Mouse (Mus musculus) heart, adult 8-10 months (tissue): ENCODE measurements at regions not wholly inside any gene's neighbourhood (a gene's known extent, or its start where the extent isn't known, plus 50 kb on each side); places are given as distances from the start of the nearest gene placed in this dataset.

Source experiments
- DNase-seq: peaks from one replicate; pipeline ENCODE4 v3.0.0; 2022; ENCODE audit warnings: low spot score

GRCm38 (mm10) chr19:54244176-54244575 lies 200.2 kb downstream of the Adra2a start:
- no peak for DNase-seq

DNA sequence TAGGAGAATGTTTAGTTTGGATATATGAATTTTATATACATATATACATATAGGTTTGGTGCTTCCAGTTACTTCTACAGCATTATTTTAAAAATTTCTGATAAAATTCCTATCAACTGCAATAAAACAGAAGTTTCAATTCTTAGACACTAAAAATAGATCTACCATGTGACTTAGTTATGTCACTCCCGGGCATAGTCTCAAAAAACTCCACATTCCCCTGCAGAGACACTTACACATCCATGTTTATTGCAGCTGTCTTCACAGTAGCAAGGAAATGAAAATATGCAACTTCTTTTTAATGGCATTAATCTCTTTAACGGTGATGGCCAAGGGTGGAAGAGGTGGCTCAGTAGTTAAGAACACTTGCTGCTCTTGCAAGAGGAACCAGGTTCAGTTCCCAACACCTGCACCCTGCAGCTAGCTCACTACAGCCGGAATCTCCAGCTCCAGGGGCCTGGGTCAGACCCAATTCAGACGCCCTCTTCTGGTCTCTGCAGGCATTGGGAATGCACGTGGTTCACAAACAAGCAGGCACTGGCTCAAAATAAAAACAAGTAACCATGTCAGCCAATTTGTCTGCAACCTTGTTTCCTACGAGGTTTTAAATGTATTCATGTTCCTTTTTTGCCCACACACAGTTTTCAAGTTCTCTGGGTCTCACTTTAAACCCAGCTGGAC lies 204.4 kb downstream of the Adra2a start:
- DNase-seq: no peak

GRCm38 (mm10) chr19:54252145-54252664 lies 208.3 kb downstream of the Adra2a start:
- no peak for DNase-seq

- DNase-seq: no peak
Observed at GRCm38 (mm10) chr19:54257889-54258288, 213.9 kb downstream of the Adra2a start.

- no peak for DNase-seq
Observed at GRCm38 (mm10) chr19:54259175-54259574, 215.2 kb downstream of the Adra2a start.

DNA sequence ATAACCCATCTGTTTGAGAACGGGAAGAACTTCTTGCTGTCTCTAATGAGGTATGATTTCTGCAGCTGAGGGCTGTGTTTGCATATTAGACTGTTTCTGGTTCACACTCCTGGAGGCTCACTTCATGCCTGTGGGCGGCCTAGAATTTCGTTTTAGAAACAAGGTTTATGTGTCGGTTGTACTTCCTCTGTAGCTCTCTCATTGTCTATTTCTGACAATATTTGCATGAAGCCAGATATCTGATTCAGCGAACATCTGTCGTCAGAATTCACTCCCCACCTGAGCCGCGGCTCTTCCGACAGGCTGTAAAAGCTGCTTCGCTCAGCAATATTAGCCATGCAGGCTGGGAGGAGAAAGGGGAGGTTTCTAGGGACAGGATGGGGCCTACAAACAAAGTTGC lies 233.4 kb downstream of the Adra2a start:
- no peak for DNase-seq

- no peak for DNase-seq
Observed at GRCm38 (mm10) chr19:54285481-54285880, 241.5 kb downstream of the Adra2a start.

DNA sequence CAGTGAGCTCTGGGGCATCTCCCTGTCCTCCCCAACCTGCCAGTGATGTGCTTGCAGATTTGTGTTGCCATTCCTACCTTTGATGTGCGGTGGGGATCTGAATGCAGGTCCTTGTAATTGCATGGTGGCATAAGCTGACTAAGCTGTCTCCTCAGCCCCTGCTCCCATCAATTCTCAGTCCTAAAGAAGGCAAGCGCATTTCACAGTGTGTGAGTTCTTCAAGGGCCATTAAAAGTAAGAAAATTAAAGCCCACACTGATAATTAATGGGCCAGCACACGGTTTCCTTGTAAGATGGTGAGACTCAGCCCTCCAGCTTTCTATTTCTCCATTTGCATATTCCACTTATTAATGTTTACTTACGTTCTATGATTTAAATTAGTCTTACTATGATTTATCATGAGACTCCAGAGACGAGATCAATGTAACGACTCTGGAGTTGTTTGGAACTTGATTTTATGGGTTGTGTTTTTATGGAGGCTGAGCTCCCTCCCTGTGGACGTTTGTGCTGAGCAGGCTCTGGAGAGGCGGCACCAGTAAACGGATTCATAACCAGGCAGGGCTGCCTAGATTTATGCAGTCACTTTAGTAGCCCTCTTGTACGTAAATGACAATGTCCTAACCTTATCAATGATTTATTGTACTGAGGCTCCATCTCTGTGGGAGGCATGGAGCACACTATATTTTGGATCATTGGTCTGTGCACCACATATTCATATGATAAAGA lies 253.9 kb downstream of the Adra2a start:
- DNase-seq: no peak

DNA sequence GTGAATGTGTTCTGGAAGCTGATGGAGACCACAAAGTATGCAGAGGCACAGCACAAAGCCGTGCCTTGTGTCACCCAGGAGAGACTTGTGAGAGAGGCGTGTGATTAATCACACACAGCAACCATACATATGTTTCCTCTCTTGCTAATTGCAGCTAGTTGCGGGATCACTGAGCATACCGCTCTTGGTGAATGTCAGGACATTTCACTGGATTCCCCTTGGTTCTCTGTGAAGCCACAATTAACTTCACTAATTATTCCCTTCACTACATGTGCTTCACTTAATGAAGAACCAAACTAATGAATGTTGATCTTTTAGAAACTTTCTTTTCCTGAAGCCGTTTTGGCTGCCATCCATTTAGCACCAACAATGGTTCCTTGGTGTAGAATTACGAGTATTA lies 267.3 kb downstream of the Adra2a start:
- DNase-seq: no peak

GRCm38 (mm10) chr19:54311723-54312122 lies 267.8 kb downstream of the Adra2a start:
- no peak for DNase-seq

DNA sequence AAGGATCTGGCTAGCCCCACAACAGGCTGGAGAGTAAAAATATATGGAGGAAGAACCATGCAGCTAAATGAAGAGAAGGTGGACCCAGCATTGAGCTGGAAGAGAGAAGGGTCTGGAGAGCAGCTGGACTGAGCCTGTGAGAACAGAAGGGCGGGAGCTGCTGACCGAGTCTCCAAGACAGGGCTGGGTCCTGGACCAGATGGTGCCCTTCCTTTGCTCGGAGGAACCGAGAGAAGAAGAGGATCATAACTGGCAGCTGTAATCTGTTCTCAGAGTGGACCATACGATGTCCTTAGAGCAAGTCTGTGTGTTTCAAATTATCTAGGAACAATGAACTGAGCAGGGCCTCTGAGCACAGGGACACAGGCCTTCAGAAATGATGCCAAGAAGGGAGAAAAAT lies 279.3 kb downstream of the Adra2a start:
- DNase-seq: no peak

DNA sequence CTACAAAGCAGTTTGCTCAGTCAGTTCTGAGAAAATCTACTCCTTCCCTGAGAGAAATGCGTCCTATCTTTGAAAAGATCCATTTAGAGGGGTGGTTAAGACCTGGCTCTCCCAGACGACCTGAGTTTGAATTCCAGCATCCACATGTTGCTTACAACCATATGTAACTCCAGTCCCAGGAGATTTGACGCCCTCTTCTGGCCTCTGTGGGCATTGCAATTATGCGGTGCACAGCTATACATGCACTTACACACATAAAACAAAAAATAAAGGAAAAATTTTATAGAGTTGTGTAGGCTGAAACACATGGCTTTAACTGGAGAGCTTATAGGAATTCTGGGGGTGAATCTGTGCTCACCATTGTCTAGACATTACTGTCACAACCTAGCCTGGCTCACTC lies 281.0 kb downstream of the Adra2a start:
- DNase-seq: no peak

GRCm38 (mm10) chr19:54332140-54332539 lies 288.2 kb downstream of the Adra2a start:
- no peak for DNase-seq

DNA sequence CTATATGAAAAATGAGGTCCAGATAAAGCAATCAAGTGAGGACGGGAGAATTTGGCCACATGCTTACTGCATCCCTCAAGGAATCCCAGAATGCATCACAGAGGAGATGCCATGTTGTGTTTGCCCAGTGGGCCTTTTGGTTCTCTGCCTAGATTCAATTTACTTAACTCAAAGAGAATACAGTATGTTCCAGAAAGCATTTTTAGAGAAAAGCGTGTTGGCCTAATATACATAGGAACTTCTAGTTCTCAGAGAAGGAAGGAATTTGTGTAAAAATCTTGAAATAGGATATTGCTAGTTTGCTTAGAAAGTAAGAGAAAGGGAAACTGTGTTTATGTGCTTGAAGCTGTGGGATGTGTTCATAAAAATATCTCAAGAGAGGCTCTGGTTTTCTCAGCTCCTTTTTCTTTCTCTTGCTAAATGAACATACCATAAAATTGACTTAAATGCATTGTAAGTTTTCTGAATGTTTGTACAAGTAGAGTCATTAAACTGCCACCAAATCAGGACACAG lies 296.9 kb downstream of the Adra2a start:
- DNase-seq: no peak

GRCm38 (mm10) chr19:54359731-54360130 lies 315.8 kb downstream of the Adra2a start:
- no peak for DNase-seq

GRCm38 (mm10) chr19:54360660-54361059 lies 316.7 kb downstream of the Adra2a start:
- no peak for DNase-seq

DNA sequence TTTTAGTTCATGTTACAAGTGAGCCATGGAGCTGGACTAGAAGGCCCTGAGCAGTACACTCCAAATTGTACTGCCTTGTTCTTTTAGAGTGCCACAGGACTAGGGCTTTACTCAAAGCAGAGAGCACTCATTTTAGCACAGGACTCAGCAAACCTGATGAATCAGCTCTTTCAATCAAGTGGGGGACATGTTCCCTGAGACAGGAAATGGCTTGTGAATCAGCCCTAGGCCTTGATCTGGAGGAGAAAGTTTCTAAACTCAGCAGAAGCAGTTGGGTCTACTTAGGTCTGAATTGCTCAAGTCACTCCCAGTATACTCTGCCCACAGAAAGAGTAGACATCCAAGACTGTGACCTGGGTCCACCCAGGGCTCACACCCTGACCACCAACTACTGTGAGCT lies 341.1 kb downstream of the Adra2a start:
- no peak for DNase-seq

DNA sequence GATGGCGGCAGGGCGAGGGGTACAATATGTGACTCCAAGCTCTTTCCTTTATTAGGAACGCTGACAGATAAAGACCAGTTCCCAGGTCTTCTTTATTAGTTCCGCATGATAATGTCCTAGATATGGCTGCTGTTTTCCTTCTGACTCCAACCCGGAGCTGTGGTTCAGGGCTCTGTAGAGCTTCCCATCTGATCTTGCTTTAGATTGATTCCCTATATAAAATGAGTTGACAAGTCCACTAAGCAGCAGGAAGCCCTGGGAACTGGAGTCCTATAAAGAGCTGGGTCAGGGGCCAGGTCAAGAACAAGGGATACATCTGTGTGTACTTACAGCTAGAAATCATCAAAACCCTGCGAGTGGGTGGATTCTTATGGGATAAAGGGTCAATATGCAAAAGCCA lies 347.5 kb downstream of the Adra2a start:
- no peak for DNase-seq

DNA sequence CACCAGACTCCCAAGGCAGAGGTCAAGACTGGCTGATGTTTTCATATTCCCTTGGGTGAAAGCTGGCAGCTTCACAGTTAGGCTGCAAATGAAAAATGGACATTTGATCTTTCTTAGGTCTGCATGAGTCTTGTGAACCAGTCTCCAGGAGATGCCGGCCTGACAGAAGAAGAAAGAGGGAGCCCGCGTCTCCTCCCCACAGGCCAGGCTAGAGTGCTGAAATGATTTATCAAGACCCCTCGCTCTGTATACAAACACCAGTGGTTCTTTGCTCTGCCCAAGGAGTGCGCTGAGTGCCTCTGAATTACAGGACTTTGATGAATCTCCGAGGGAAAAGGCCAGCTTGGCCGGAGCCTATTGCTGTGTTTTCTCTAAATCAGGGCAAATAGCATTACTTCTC lies 355.7 kb downstream of the Adra2a start:
- DNase-seq: no peak

DNA sequence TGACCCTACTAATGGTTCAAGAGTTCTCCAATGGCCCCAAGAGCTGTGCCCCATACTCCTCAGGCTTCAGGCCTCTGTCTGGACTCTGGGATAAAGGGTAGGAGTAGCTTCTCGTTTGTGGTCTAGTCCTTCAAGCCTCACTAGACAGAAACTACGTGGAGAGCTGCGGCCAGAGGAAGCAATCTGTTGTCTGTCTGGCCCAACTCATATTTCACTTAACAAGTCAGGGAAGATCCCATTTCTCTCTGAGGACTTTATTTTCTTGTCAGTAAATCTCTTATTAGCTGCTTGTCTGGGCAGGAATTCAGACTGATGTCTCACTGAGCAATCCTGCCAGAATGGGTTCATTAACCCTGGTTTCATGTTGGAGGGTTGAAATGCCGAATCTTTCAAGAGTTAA lies 364.0 kb downstream of the Adra2a start:
- DNase-seq: no peak

GRCm38 (mm10) chr19:54429062-54429461 lies 385.1 kb downstream of the Adra2a start:
- no peak for DNase-seq

- no peak for DNase-seq
Observed at GRCm38 (mm10) chr19:54440713-54441112, 396.8 kb downstream of the Adra2a start.
